Mouse (Mus musculus) heart, embryonic 14.5 days (tissue): ENCODE measurements around the gene Gm49396. TPM values are rescaled to one million over a fixed set of nuclear protein-coding genes. Genes with fewer than 3 reads are reported as not detected.

Source experiments
- ATAC-seq: fragments of 200-750 bp; cut with Nextera tagmentation; 2 replicates; pipeline ENCODE4 v1.8.0; 2017; ENCODE audit warnings: low read depth, moderate TSS enrichment; ENCODE audit not compliant: insufficient number of reproducible peaks, insufficient read depth, low FRiP score
- H3K27ac ChIP-seq, 2 experiments: fragments of 200-500 bp in 1 of 2; fragments of 300-500 bp in 1 of 2; sonication (generic) in 1 of 2; replicated peaks in 1 of 2; 2 replicates each; pipeline ENCODE4 v1.5.1; 2012 to 2014; ENCODE audit warnings: low read depth in 2 of 2, low read length in 2 of 2, control low read depth in 1 of 2, mild to moderate bottlenecking in 1 of 2, mixed read lengths in 1 of 2; ENCODE audit not compliant: control insufficient read depth in 1 of 2, insufficient read depth in 1 of 2
- H3K27me3 ChIP-seq: fragments of 300-500 bp; sonication (generic); 2 replicates; pipeline ENCODE4 v1.6.1; 2014; ENCODE audit warnings: mild to moderate bottlenecking, low read length, control low read depth; ENCODE audit not compliant: control insufficient read depth, insufficient read depth
- H3K36me3 ChIP-seq: fragments of 300-500 bp; sonication (generic); 2 replicates; pipeline ENCODE4 v1.6.1; 2014; ENCODE audit warnings: mild to moderate bottlenecking, control low read depth, low read length, mixed read lengths; ENCODE audit not compliant: control insufficient read depth, insufficient read depth
- H3K4me1 ChIP-seq, 2 experiments: fragments of 200-500 bp in 1 of 2; fragments of 300-500 bp in 1 of 2; sonication (generic) in 1 of 2; 2 replicates each; pipeline ENCODE4 v1.6.1; 2012 to 2014; ENCODE audit warnings: low read length in 2 of 2, control low read depth in 1 of 2, mixed read lengths in 1 of 2; ENCODE audit not compliant: control insufficient read depth in 2 of 2, insufficient read depth in 2 of 2
- H3K4me2 ChIP-seq: fragments of 300-500 bp; sonication (generic); 2 replicates; pipeline ENCODE4 v1.6.1; 2014; ENCODE audit warnings: mild to moderate bottlenecking, low read length
- H3K4me3 ChIP-seq, 2 experiments: fragments of 200-500 bp in 1 of 2; fragments of 300-500 bp in 1 of 2; sonication (generic) in 1 of 2; 2 replicates each; pipeline ENCODE4 v1.5.1; 2012 to 2014; ENCODE audit warnings: low read length in 2 of 2, mild to moderate bottlenecking in 2 of 2, control low read depth in 1 of 2, low read depth in 1 of 2, moderate library complexity in 1 of 2; ENCODE audit not compliant: control insufficient read depth in 1 of 2, insufficient read depth in 1 of 2
- H3K9ac ChIP-seq: fragments of 300-500 bp; sonication (generic); 2 replicates; pipeline ENCODE4 v1.6.1; 2014; ENCODE audit warnings: mild to moderate bottlenecking, low read length
- H3K9me3 ChIP-seq: fragments of 300-500 bp; sonication (generic); 2 replicates; pipeline ENCODE4 v1.6.1; 2016; ENCODE audit warnings: low read length, control low read depth; ENCODE audit not compliant: control insufficient read depth
- WGBS: fragments of 180-500 bp; shearing (Covaris S2); extraction: QIAGEN DNeasy Blood & Tissue Kit; methylation state at CpG from one replicate; pipeline ENCODE4 v1.1.7; 2014; 5-methylcytosine and 5-hydroxymethylcytosine counted together
- polyA plus RNA-seq: library from polyadenylated mRNA; unstranded; fragments of >200 nt; fragmentation: Nextera tagmentation; extraction: Ambion mirVana; gene quantifications from 2 replicates; pipeline ENCODE4 v1.2.1, GENCODE M21; 2014

Gene Gm49396
- polyA plus RNA-seq, 1 experiment from 2014 or later = 5.3 TPM

DNA sequence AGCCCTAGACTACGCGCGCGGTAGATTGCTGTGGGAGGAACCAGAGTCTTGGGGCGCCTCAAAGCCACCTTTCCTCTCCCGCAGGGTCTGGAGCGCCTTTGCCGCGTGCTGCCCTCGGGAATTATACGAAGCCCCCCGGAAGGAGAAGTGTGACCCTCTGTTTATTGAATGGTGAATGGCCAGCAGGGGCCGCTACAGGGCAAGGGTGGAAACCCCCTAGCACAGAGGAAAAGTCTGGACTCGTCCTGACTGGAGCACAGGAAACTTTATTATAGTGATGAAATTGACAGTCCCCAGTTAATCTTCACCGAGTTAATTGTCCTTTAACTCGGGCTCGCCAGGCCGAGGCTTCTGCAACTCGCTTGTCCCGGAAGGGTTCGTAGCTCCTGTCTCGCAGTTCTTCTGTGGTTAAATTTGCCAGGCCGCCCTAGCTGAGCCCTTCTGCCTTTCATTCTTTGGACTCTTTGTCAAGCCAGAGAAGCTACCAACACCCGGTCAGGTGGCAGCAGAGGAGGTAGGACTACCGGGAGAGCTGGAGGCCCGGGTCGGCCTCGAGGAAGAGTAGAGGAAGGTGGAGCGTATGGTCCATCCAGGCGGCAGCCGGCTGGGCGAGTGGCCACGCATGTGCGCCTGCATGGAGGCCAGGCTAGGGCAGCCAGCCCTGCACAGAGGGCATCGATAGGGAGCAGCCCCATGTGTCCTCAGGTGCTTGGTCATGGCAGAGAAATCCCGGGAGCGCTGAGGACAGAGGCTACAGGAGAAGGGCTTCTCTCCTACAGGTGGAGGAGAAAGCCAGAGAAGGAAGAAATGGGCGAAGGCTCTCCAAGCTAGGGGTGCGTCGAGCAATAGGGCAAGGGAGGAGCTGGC lies 26.5 kb downstream of the Gm49396 start:
- ATAC-seq = peak; percentile 55

DNA sequence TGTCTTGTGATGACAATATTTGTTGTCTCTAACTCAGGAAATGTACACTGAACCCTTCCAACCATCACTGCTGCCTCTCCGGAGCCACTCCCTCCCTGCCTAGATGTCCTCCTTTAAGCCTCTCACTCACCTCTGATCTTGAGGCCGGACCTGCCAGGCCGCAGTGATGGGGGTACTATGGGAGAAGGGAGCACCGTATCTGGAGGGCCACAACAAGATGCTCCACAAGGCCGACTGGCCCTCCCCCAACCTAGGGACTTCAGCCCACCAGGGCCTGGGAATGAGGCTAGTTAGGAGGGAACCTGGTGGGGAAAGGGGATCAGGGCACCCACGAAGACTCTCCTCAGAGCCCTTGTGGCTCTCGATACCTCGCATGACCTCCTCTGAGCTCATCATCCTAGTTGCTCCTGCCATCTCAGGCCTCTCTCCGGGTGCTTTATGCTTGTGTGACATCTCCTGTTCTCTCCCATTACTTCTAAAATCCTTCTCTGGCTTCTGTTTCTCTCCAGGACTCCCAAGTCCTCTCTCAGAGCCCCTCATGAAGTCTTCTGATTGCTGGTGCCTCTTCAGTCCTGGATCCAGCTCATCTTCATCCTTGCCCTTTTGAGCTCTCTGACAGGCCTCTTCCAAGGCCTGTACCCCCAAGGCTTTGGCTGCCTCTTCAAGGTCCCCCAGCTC lies 27.9 kb downstream of the Gm49396 start:
- H3K9ac ChIP-seq = no peak overlapping the region
- 68% methylated on average over 9 of the region's 9 CpGs for WGBS
- peaks cover 3 to 15% of the 10 kb centered on the region in 2 experiments; a peak in 3 of 4 replicates for H3K4me1 ChIP-seq
- H3K27ac ChIP-seq = no peak overlapping the region
- peaks cover 5% of the 10 kb centered on the region for H3K27me3 ChIP-seq
- ATAC-seq = no peak
- H3K4me3 ChIP-seq = no peak overlapping the region
- peaks cover 7% of the 10 kb centered on the region for H3K36me3 ChIP-seq
- H3K9me3 ChIP-seq = no peaks in the 10 kb centered on the region
- H3K4me2 ChIP-seq = no peak overlapping the region

More for the DNA sequence above, 26.5 kb downstream of the Gm49396 start:
- Histone ChIP-seq H3K27me3 (peaks cover 4% of the 10 kb centered on the region), H3K9me3 (no peaks in the 10 kb centered on the region), H3K36me3 (peaks cover 21% of the 10 kb centered on the region), H3K27ac (peak overlapping the region; percentile 88 to 90), H3K9ac (peak overlapping the region; percentile 96), H3K4me3 (peak overlapping the region; percentile 77 to 94), H3K4me2 (peak overlapping the region; percentile 82), H3K4me1 (peaks cover 3 to 15% of the 10 kb centered on the region in 2 experiments; a peak in 3 of 4 replicates)
- 26% methylated on average over 38 of the region's 40 CpGs for WGBS

DNA sequence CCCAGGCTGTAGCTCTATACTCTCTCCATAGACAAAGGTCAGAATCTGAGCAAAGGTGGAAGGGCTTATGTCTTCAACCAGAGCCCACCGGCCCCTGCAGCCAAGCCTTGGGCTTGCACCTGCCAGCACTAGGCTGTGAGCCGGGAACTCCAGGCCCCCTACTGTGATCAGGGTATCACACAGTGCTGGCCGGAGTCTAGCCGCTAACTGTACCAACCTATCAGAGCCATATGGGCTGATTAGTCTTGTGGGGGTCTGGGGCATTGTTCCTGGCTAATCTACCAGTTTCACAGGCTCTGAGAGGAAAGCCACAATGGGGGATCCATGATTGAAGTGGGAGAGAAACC lies 28.4 kb downstream of the Gm49396 start:
- Histone ChIP-seq H3K4me2 (no peak overlapping the region), H3K4me3 (no peak overlapping the region), H3K27ac (no peak overlapping the region), H3K9me3 (no peaks in the 10 kb centered on the region), H3K27me3 (peaks cover 5% of the 10 kb centered on the region), H3K36me3 (peaks cover 2% of the 10 kb centered on the region), H3K9ac (no peak overlapping the region), H3K4me1 (peaks cover 3 to 15% of the 10 kb centered on the region in 2 experiments; a peak in 3 of 4 replicates)
- 52% methylated on average over 4 of the region's 4 CpGs for WGBS
- ATAC-seq = no peak

DNA sequence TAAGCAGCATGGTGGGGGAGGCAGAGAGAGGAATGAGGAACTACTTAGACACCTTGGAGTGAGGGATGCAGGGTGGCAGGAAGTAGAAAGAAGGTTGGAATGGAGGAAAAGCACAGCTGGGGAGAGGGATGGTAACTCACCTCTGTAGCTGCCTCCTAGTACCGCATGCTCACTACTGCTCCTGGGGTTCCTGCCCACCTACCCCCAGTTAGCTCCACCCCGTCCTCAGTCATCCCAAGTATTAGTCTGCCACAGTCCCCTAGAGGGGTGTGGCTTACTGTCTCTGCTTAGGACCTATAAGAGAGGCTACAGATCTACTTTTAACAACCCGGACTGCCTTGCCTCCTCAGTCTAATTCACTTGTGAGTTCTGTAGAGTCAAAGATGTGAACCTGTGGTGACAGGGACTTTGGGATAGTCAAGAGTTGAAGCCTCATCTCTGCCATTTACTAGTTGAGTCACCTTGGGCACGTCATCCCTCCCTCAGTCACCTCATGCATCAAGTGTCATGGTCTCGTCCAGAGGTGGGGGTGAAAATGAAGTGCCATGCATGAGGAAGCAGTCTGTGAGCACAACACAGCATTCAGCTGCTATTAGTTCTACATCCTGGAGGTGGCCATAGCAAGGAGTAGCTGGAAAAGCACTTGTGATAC lies 29.8 kb downstream of the Gm49396 start:
- Histone ChIP-seq H3K27me3 (peaks cover 5% of the 10 kb centered on the region), H3K36me3 (no peaks in the 10 kb centered on the region), H3K4me1 (peaks cover 0 to 6% of the 10 kb centered on the region in 2 experiments; a peak in 1 of 4 replicates), H3K27ac (no peak overlapping the region), H3K4me2 (no peak overlapping the region), H3K9me3 (no peaks in the 10 kb centered on the region), H3K9ac (no peak overlapping the region), H3K4me3 (no peak overlapping the region)
- WGBS = 45% methylated on average over 5 of the region's 5 CpGs
- ATAC-seq = no peak

DNA sequence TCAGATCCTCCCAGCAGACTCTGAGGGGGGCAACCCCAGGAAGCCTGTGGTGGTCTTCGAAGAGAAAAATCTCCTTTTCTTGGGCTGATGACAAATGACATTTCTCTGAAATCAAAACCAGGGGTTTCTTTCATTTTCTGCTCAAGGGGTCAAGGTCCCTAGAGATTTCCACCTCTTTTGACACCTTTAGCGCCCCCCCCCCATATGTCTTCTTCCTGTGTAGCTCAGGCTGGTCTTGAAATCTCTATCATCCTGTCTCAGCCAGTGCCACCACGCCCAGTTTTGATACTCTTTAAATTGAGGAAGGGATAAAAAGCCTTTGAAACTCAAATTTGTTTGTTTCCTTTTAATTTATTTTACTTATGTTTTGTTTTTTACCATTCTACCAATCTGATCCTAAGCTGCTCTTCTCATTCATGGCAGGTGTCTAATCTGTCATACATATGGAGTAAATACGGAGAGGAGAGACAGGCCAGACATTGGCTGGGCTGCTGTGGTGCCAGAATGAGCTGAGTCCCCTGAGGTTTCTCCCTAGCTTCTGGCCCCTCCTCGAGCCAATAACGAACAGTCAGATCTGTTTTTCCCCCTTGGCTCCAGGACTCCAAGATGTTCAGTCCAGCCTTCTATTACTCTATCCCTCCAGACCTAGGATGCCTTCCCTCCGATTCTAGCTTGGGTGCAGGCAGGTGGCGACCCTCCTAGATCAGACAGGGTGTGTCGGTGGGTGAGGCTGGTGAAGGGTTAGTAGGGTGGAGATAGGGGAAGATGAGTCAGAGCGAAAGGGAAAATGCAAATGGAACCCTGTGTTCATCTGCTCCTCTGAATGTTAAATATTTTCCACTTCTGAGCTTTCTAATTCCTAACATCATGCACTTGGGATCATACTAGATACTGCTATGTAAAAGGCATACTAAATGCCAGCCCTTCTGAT lies 30.7 kb downstream of the Gm49396 start:
- Histone ChIP-seq H3K4me3 (no peak overlapping the region), H3K27ac (no peak overlapping the region), H3K27me3 (peaks cover 5% of the 10 kb centered on the region), H3K9ac (no peak overlapping the region), H3K9me3 (no peaks in the 10 kb centered on the region), H3K4me2 (no peak overlapping the region), H3K36me3 (no peaks in the 10 kb centered on the region), H3K4me1 (peaks cover 0 to 6% of the 10 kb centered on the region in 2 experiments; a peak in 1 of 4 replicates)
- ATAC-seq = no peak
- 68% methylated on average over 10 of the region's 10 CpGs for WGBS

DNA sequence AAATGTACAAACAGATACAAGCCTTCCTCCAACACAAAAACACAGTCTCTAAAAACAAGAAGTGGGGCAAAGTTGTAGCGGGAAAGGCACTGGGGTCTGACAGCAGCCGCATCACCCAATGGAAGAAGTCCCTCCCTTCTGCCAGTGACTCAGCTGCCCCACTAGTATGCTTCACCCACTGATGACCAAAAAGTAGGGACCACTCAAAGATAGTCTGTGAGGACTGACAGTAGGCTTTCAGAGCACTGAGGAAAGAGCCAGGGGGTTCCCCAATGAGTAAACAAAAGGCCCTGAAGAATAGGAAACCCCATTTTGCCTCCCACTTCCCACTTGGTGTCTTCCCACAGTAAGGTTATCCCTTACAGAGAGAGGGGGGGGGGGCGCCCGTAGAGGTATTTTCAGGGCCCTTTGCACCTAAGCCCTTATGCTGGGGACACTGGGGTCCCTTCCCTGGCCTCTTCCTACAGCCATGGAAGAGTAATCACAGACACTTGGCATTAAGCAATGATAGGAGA lies 31.4 kb downstream of the Gm49396 start:
- H3K9ac ChIP-seq = no peak overlapping the region
- H3K27me3 ChIP-seq = peaks cover 5% of the 10 kb centered on the region
- no peaks in the 10 kb centered on the region for H3K9me3 ChIP-seq
- 58% methylated on average over 4 of the region's 4 CpGs for WGBS
- H3K4me1 ChIP-seq = peaks cover 0 to 6% of the 10 kb centered on the region in 2 experiments; a peak in 3 of 4 replicates
- no peaks in the 10 kb centered on the region for H3K36me3 ChIP-seq
- no peak overlapping the region for H3K4me3 ChIP-seq
- no peak overlapping the region for H3K27ac ChIP-seq
- ATAC-seq = no peak
- H3K4me2 ChIP-seq = no peak overlapping the region
